Mouse (Mus musculus) bone marrow, adult 2 months (tissue): ENCODE measurements at regions not wholly inside any gene's neighbourhood (a gene's known extent, or its start where the extent isn't known, plus 50 kb on each side); places are given as distances from the start of the nearest gene placed in this dataset.

Source experiments
- H3K27ac ChIP-seq: fragments of 200-500 bp; 2 replicates; pipeline ENCODE4 v1.5.1; 2012; ENCODE audit warnings: low read depth, mild to moderate bottlenecking, control low read depth, inconsistent platforms, low read length; ENCODE audit not compliant: control insufficient read depth, poor library complexity, insufficient read depth
- H3K4me1 ChIP-seq: fragments of 200-500 bp; 2 replicates; pipeline ENCODE4 v1.6.1; 2011; ENCODE audit warnings: low read length; ENCODE audit not compliant: control insufficient read depth, insufficient read depth
- H3K4me3 ChIP-seq: fragments of 200-500 bp; replicated peaks from 2 replicates; pipeline ENCODE3; 2011; ENCODE audit warnings: mild to moderate bottlenecking, low read depth, low read length, control low read depth; ENCODE audit not compliant: control insufficient read depth
- CTCF ChIP-seq: fragments of 200-500 bp; IDR thresholded peaks from 2 replicates; pipeline ENCODE4 v1.5.1; 2011; ENCODE audit warnings: low read length, control low read depth; ENCODE audit not compliant: control insufficient read depth, insufficient read depth
- POLR2A ChIP-seq: fragments of 200-500 bp; IDR thresholded peaks from 2 replicates; pipeline ENCODE4 v1.6.1; 2011; ENCODE audit warnings: low read depth, mild to moderate bottlenecking, control low read depth, low read length, borderline replicate concordance; ENCODE audit not compliant: control insufficient read depth
- WGBS: fragments of 180-500 bp; shearing (Covaris S2); methylation state at CpG from one replicate; pipeline ENCODE4 v1.1.7; 2018; 5-methylcytosine and 5-hydroxymethylcytosine counted together

- Histone ChIP-seq H3K4me1 (no peaks in the 10 kb centered on the region), H3K4me3 (no peak overlapping the region), H3K27ac (no peak overlapping the region)
- TF ChIP-seq POLR2A: no peak
- no peak for TF ChIP-seq CTCF
- 60% methylated on average over 5 of the region's 5 CpGs for WGBS
Observed at GRCm38 (mm10) chr3:35079887-35080286, 429.7 kb downstream of the Sox2 start.

GRCm38 (mm10) chr3:35084091-35084867 lies 434.1 kb downstream of the Sox2 start:
- Histone ChIP-seq H3K4me1 (no peaks in the 10 kb centered on the region), H3K4me3 (no peak overlapping the region)
- 81% methylated on average over 11 of the region's 11 CpGs for WGBS

GRCm38 (mm10) chr3:35088241-35089080 lies 438.3 kb downstream of the Sox2 start:
- WGBS: 78% methylated on average over 19 of the region's 19 CpGs
- H3K27ac ChIP-seq: no peak overlapping the region
- H3K4me1 ChIP-seq: no peaks in the 10 kb centered on the region
- H3K4me3 ChIP-seq: no peak overlapping the region
- TF ChIP-seq POLR2A (no peak), CTCF (no peak)

More at GRCm38 (mm10) chr3:35084091-35084867, 434.1 kb downstream of the Sox2 start:
- TF ChIP-seq POLR2A (no peak), CTCF (no peak)
- no peak overlapping the region for H3K27ac ChIP-seq

DNA sequence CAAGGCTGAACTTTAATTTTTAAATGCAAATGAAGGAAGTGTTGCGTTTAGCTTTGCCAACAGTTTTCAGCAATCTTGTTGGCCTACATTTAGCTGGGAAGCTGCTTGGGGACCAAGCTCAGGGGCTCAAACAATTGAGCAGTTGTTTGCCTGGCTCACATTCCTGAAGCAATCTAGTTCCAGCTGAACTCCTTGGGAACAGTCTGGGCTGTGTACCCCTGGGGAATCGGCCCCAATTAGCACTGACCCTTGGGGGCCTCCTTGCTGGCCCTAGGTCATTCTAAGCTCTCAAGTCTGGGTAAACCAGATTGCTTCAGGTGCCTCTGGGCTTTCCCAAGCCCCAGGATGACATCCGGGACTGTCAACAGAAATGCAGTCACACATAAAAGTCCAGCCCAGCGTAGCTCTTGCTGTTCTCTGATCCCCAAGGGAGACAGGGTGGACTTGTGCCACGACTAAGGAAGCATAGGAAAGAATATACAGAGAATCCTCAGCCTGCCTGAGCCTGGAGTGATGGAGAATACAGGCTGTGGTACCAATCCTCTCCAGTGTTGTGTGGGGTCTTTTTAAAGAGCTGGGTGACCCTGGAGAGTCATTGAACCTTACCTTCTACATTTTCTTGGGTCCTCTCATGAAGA lies 440.4 kb downstream of the Sox2 start:
- Histone ChIP-seq H3K4me3 (no peak overlapping the region), H3K4me1 (no peaks in the 10 kb centered on the region), H3K27ac (no peak overlapping the region)
- WGBS: 58% methylated on average over 5 of the region's 5 CpGs
- TF ChIP-seq POLR2A: no peak
- no peak for TF ChIP-seq CTCF

DNA sequence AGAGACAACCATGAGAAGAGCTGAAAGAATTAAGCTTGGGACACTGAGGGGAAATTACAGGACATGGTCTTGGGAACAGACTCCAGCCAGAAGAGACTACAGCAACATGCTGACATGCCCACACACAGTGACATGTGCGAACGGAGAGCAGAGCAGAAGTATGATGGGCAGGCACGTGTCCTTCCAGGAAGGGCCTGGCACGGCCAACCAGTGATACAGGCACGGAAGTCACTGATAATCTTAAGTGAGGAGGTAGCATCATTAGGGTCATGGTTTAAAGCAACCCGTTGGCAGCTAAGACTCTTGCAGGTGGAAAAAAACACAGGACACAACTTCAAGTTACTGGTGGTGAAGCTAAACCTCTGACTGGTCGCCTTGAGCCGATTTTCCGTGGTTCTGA lies 442.8 kb downstream of the Sox2 start:
- no peak overlapping the region for H3K4me3 ChIP-seq
- WGBS: 80% methylated on average over 9 of the region's 9 CpGs
- TF ChIP-seq POLR2A (no peak), CTCF (no peak)
- H3K4me1 ChIP-seq: no peaks in the 10 kb centered on the region
- no peak overlapping the region for H3K27ac ChIP-seq

GRCm38 (mm10) chr3:35095221-35095620 lies 445.0 kb downstream of the Sox2 start:
- Histone ChIP-seq H3K27ac (no peak overlapping the region), H3K4me3 (no peak overlapping the region), H3K4me1 (no peaks in the 10 kb centered on the region)
- TF ChIP-seq POLR2A (no peak), CTCF (no peak)
- 77% methylated on average over 8 of the region's 8 CpGs for WGBS

DNA sequence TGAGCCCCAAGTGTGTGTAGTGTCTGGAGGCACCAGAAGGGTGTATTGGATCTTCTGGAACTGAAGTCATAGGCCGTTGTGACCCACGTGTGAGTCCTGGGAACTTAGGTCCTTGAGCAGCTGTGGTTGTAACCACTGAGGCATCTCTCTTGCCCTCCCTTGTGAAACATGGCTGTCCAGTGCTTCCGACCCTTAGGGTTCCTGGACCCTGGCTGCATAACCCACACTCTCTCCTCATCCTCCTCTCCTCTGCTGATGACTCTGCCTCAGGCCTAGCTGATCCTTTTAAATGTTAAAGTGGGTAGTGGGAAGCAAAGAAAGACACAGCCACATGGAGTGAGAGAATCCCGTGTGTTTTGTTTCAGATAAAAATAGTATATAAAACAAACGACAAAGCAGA lies 446.2 kb downstream of the Sox2 start:
- no peaks in the 10 kb centered on the region for H3K4me1 ChIP-seq
- no peak overlapping the region for H3K27ac ChIP-seq
- TF ChIP-seq CTCF (no peak), POLR2A (no peak)
- no peak overlapping the region for H3K4me3 ChIP-seq
- WGBS: 85% methylated on average over 5 of the region's 5 CpGs

- H3K27ac ChIP-seq: no peak overlapping the region
- WGBS: 64% methylated on average over 6 of the region's 6 CpGs
- TF ChIP-seq CTCF (no peak), POLR2A (no peak)
- H3K4me1 ChIP-seq: no peaks in the 10 kb centered on the region
- H3K4me3 ChIP-seq: no peak overlapping the region
Observed at GRCm38 (mm10) chr3:35097766-35098165, 447.6 kb downstream of the Sox2 start.
